Mouse (Mus musculus) kidney, embryonic 14.5 days (tissue): ENCODE measurements at regions not wholly inside any gene's neighbourhood (a gene's known extent, or its start where the extent isn't known, plus 50 kb on each side); places are given as distances from the start of the nearest gene placed in this dataset.
A peak's percentile ranks its signal among the peaks of the same experiment; 100 is the strongest.

Source experiments
- ATAC-seq: fragments of 200-750 bp; cut with Nextera tagmentation; 2 replicates; pipeline ENCODE4 v1.8.0; 2017; ENCODE audit warnings: moderate number of reproducible peaks, mild to moderate bottlenecking, moderate TSS enrichment, moderate library complexity; ENCODE audit not compliant: low FRiP score, low TSS enrichment
- H3K27ac ChIP-seq: fragments of 300-500 bp; sonication (generic); 2 replicates; pipeline ENCODE4 v1.5.1; 2014; ENCODE audit warnings: low read depth, mild to moderate bottlenecking, low read length, moderate library complexity, mixed read lengths
- H3K27me3 ChIP-seq: fragments of 300-500 bp; sonication (generic); 2 replicates; pipeline ENCODE4 v1.6.1; 2014; ENCODE audit warnings: mild to moderate bottlenecking, low read length; ENCODE audit not compliant: control insufficient read depth, insufficient read depth
- H3K36me3 ChIP-seq: fragments of 300-500 bp; sonication (generic); 2 replicates; pipeline ENCODE4 v1.6.1; 2014; ENCODE audit warnings: low read length, mixed read lengths; ENCODE audit not compliant: control insufficient read depth, insufficient read depth
- H3K4me1 ChIP-seq: fragments of 300-500 bp; sonication (generic); 2 replicates; pipeline ENCODE4 v1.6.1; 2014; ENCODE audit warnings: low read length, mixed read lengths; ENCODE audit not compliant: control insufficient read depth, insufficient read depth
- H3K4me2 ChIP-seq: fragments of 300-500 bp; sonication (generic); replicated peaks from 2 replicates; pipeline ENCODE4 v1.6.1; 2014; ENCODE audit warnings: low read depth, mild to moderate bottlenecking, low read length
- H3K4me3 ChIP-seq: fragments of 300-500 bp; sonication (generic); 2 replicates; pipeline ENCODE4 v1.5.1; 2014; ENCODE audit warnings: mild to moderate bottlenecking, low read length
- H3K9ac ChIP-seq: fragments of 300-500 bp; sonication (generic); 2 replicates; pipeline ENCODE4 v1.6.1; 2014; ENCODE audit warnings: low read depth, mild to moderate bottlenecking, low read length, moderate library complexity
- H3K9me3 ChIP-seq: fragments of 300-500 bp; sonication (generic); 2 replicates; pipeline ENCODE4 v1.6.1; 2016; ENCODE audit warnings: low read length; ENCODE audit not compliant: control insufficient read depth
- WGBS: fragments of 180-500 bp; shearing (Covaris S2); extraction: QIAGEN DNeasy Blood & Tissue Kit; methylation state at CpG from one replicate; pipeline ENCODE4 v1.1.7; 2014; 5-methylcytosine and 5-hydroxymethylcytosine counted together

GRCm38 (mm10) chr1:43349966-43350365 lies 94.4 kb upstream of the Nck2 start:
- no peak overlapping the region for H3K9ac ChIP-seq
- no peak overlapping the region for H3K4me2 ChIP-seq
- H3K4me3 ChIP-seq = no peak overlapping the region
- no peaks in the 10 kb centered on the region for H3K36me3 ChIP-seq
- H3K27me3 ChIP-seq = no peaks in the 10 kb centered on the region
- 0 out of 2 replicates have a peak, but pooled peaks cover 5% of the 10 kb centered on the region for H3K4me1 ChIP-seq
- 77% methylated on average over 3 of the region's 3 CpGs for WGBS
- no peaks in the 10 kb centered on the region for H3K9me3 ChIP-seq
- no peak overlapping the region for H3K27ac ChIP-seq
- no peak for ATAC-seq

- Histone ChIP-seq H3K27me3 (no peaks in the 10 kb centered on the region), H3K36me3 (no peaks in the 10 kb centered on the region), H3K4me2 (no peak overlapping the region), H3K9me3 (no peaks in the 10 kb centered on the region), H3K4me1 (peaks cover 41% of the 10 kb centered on the region), H3K4me3 (no peak overlapping the region), H3K27ac (0 out of 2 replicates have a peak overlapping the region, but pooled peaks have one; percentile 6), H3K9ac (no peak overlapping the region)
- ATAC-seq = peak; percentile 80
- 45% methylated on average over 6 of the region's 6 CpGs for WGBS
These were observed 86.2 kb upstream of the Nck2 start for GRCm38 (mm10) chr1:43358191-43358590.

- no peak overlapping the region for H3K4me2 ChIP-seq
- 85% methylated on average over 4 of the region's 4 CpGs for WGBS
- H3K4me1 ChIP-seq = peaks cover 36% of the 10 kb centered on the region
- H3K27ac ChIP-seq = no peak overlapping the region
- H3K4me3 ChIP-seq = no peak overlapping the region
- H3K9me3 ChIP-seq = no peaks in the 10 kb centered on the region
- no peak overlapping the region for H3K9ac ChIP-seq
- H3K36me3 ChIP-seq = no peaks in the 10 kb centered on the region
- no peak for ATAC-seq
- H3K27me3 ChIP-seq = no peaks in the 10 kb centered on the region
These were observed 84.7 kb upstream of the Nck2 start for GRCm38 (mm10) chr1:43359662-43360061.

- Histone ChIP-seq H3K9me3 (no peaks in the 10 kb centered on the region), H3K36me3 (no peaks in the 10 kb centered on the region), H3K27ac (no peak overlapping the region), H3K4me2 (no peak overlapping the region), H3K4me3 (no peak overlapping the region), H3K4me1 (peaks cover 36% of the 10 kb centered on the region), H3K9ac (no peak overlapping the region), H3K27me3 (no peaks in the 10 kb centered on the region)
- WGBS = 28% methylated on average over 8 of the region's 8 CpGs
- ATAC-seq = no peak
These were observed 84.1 kb upstream of the Nck2 start for GRCm38 (mm10) chr1:43360291-43360690.

GRCm38 (mm10) chr1:43360741-43361140 lies 83.6 kb upstream of the Nck2 start:
- Histone ChIP-seq H3K36me3 (no peaks in the 10 kb centered on the region), H3K4me3 (no peak overlapping the region), H3K27ac (peak overlapping the region; percentile 78; the same call in 1 of the 2 replicates), H3K4me1 (peaks cover 36% of the 10 kb centered on the region), H3K27me3 (no peaks in the 10 kb centered on the region), H3K4me2 (no peak overlapping the region), H3K9ac (no peak overlapping the region), H3K9me3 (no peaks in the 10 kb centered on the region)
- 5% methylated on average over 4 of the region's 4 CpGs for WGBS
- ATAC-seq = peak; percentile 53

GRCm38 (mm10) chr1:43361455-43361863 lies 82.9 kb upstream of the Nck2 start:
- Histone ChIP-seq H3K4me1 (peaks cover 36% of the 10 kb centered on the region), H3K9ac (no peak overlapping the region), H3K4me3 (no peak overlapping the region), H3K27me3 (no peaks in the 10 kb centered on the region), H3K36me3 (no peaks in the 10 kb centered on the region), H3K27ac (peak overlapping the region; percentile 78; the same call in 1 of the 2 replicates), H3K9me3 (no peaks in the 10 kb centered on the region), H3K4me2 (no peak overlapping the region)
- WGBS = 10% methylated on average over 3 of the region's 3 CpGs
- peak; percentile 80 for ATAC-seq

- H3K27me3 ChIP-seq = no peaks in the 10 kb centered on the region
- no peaks in the 10 kb centered on the region for H3K9me3 ChIP-seq
- H3K27ac ChIP-seq = no peak overlapping the region; the same call in 1 of the 2 replicates
- no peak overlapping the region for H3K9ac ChIP-seq
- 44% methylated on average over 5 of the region's 5 CpGs for WGBS
- peaks cover 36% of the 10 kb centered on the region for H3K4me1 ChIP-seq
- H3K4me2 ChIP-seq = no peak overlapping the region
- no peaks in the 10 kb centered on the region for H3K36me3 ChIP-seq
- H3K4me3 ChIP-seq = no peak overlapping the region
- no peak for ATAC-seq
These were observed 82.2 kb upstream of the Nck2 start for GRCm38 (mm10) chr1:43362136-43362535.

GRCm38 (mm10) chr1:43363178-43363577 lies 81.2 kb upstream of the Nck2 start:
- 53% methylated on average over 4 of the region's 4 CpGs for WGBS
- Histone ChIP-seq H3K4me3 (no peak overlapping the region), H3K4me1 (peaks cover 35% of the 10 kb centered on the region), H3K27me3 (no peaks in the 10 kb centered on the region), H3K4me2 (no peak overlapping the region), H3K36me3 (no peaks in the 10 kb centered on the region), H3K27ac (no peak overlapping the region), H3K9ac (no peak overlapping the region), H3K9me3 (no peaks in the 10 kb centered on the region)
- no peak for ATAC-seq

- H3K4me2 ChIP-seq = no peak overlapping the region
- H3K4me3 ChIP-seq = no peak overlapping the region
- H3K27me3 ChIP-seq = no peaks in the 10 kb centered on the region
- H3K27ac ChIP-seq = no peak overlapping the region
- no peaks in the 10 kb centered on the region for H3K36me3 ChIP-seq
- ATAC-seq = no peak
- H3K9ac ChIP-seq = no peak overlapping the region
- H3K4me1 ChIP-seq = peaks cover 12% of the 10 kb centered on the region; the same call in 1 of the 2 replicates
- WGBS = 84% methylated on average over 2 of the region's 2 CpGs
- H3K9me3 ChIP-seq = no peaks in the 10 kb centered on the region
These were observed 77.9 kb upstream of the Nck2 start for GRCm38 (mm10) chr1:43366433-43366832.
